Comparison of ENCODE assay signal across 9 mouse cellular contexts in genomic region chr19:4820678-4821303, GRCm38 (mm10). TPM values are rescaled to one million over a fixed set of nuclear protein-coding genes. Genes with fewer than 3 reads are reported as not detected.
DNase-seq lines count a peak whose midpoint lies in the region; ATAC-seq and TF ChIP-seq lines count a peak whose summit lies in the region.
"Had no signal": no experiment of that assay in that cellular context is flagged by ENCODE, and none has a peak within 500 bp of the region (broad histone marks: within the 10 kb centered on the region; RNA-seq: fewer than 3 reads in every experiment).

No protein-coding gene starts in this region.

- H3K36me3 ChIP-seq in forebrain, embryonic 15.5 days: peaks cover 12% of the 10 kb centered on the region
- H3K36me3 ChIP-seq in forebrain, embryonic 10.5 days (replicated peaks): peaks cover 16% of the 10 kb centered on the region
- peaks cover 18% of the 10 kb centered on the region for H3K36me3 ChIP-seq in limb, embryonic 15.5 days
- peaks cover 14% of the 10 kb centered on the region for H3K36me3 ChIP-seq in small intestine, adult 2 months (ENCODE audit: control insufficient read depth, insufficient read depth, low read length)

- no peaks in the 10 kb centered on the region for H3K4me1 ChIP-seq in forebrain, embryonic 15.5 days
- no peaks in the 10 kb centered on the region for H3K4me1 ChIP-seq in forebrain, embryonic 10.5 days
- H3K4me1 ChIP-seq in limb, embryonic 15.5 days: peaks cover 3% of the 10 kb centered on the region; the same call in 1 of the 2 replicates
- peaks cover 12% of the 10 kb centered on the region; the same call in 1 of the 2 replicates for H3K4me1 ChIP-seq in small intestine, adult 2 months (ENCODE audit: control insufficient read depth, insufficient read depth, insufficient read length, low read length)

- no peak overlapping the region for H3K4me3 ChIP-seq in forebrain, embryonic 15.5 days
- no peak overlapping the region for H3K4me3 ChIP-seq in forebrain, embryonic 10.5 days
- H3K4me3 ChIP-seq in limb, embryonic 15.5 days: no peak overlapping the region
- no peak overlapping the region for H3K4me3 ChIP-seq in small intestine, adult 2 months (ENCODE audit: low read depth, low read length)
- H3K4me3 ChIP-seq: erythroblast, embryonic 14.5 days had no signal

- no peaks in the 10 kb centered on the region for H3K9me3 ChIP-seq in forebrain, embryonic 15.5 days
- H3K9me3 ChIP-seq in forebrain, embryonic 10.5 days: peaks cover under 1% of the 10 kb centered on the region; the same call in 1 of the 2 replicates
- H3K9me3 ChIP-seq in limb, embryonic 15.5 days: no peaks in the 10 kb centered on the region

- no peaks in the 10 kb centered on the region for H3K27me3 ChIP-seq in forebrain, embryonic 15.5 days
- H3K27me3 ChIP-seq in forebrain, embryonic 10.5 days (ENCODE audit: poor library complexity, severe bottlenecking): no peaks in the 10 kb centered on the region; the same call in 1 of the 2 replicates
- H3K27me3 ChIP-seq in limb, embryonic 15.5 days: no peaks in the 10 kb centered on the region
- H3K27me3 ChIP-seq in small intestine, adult 2 months (ENCODE audit: control insufficient read depth, insufficient read depth, low read length): no peaks in the 10 kb centered on the region

- TF ChIP-seq POLR2A in small intestine, adult 2 months (IDR thresholded peaks at IDR 0.05; ENCODE audit: low read depth, low read length): no peak

- no peak for TF ChIP-seq CTCF in small intestine, adult 2 months (IDR thresholded peaks at IDR 0.05; ENCODE audit: extremely low read depth, insufficient read length, insufficient replicate concordance, low read depth, low read length)

- no peak overlapping the region for H3K4me2 ChIP-seq in forebrain, embryonic 15.5 days (replicated peaks)
- H3K4me2 ChIP-seq in limb, embryonic 15.5 days: no peak overlapping the region

- H3K9ac ChIP-seq in forebrain, embryonic 15.5 days (replicated peaks): no peak overlapping the region
- no peak overlapping the region for H3K9ac ChIP-seq in limb, embryonic 15.5 days

- DNase-seq in forebrain, embryonic 10.5 days (ENCODE audit: extremely low spot score, low spot score): no peak
- DNase-seq in NIH3T3 (ENCODE audit: low read depth): peak; percentile 56
- peak; percentile 87 for DNase-seq in gastrocnemius, adult 18-20 months (ENCODE audit: low spot score)
- DNase-seq in kidney, adult 9 months: peak; percentile 98
- no peak for DNase-seq in spleen, postnatal 4 days (ENCODE audit: low spot score in 2 of 2)

- 60% methylated on average over 5 of the region's 5 CpGs for WGBS in forebrain, embryonic 15.5 days
- WGBS in forebrain, embryonic 10.5 days: 91% methylated on average over 5 of the region's 5 CpGs
- WGBS in limb, embryonic 15.5 days: 59% methylated on average over 5 of the region's 5 CpGs
- WGBS in small intestine, adult 2 months: 14% methylated on average over 5 of the region's 5 CpGs

- ATAC-seq in forebrain, embryonic 15.5 days (replicated peaks): peak; percentile 67; the same call in 1 of the 2 replicates
- ATAC-seq in limb, embryonic 15.5 days (ENCODE audit: insufficient number of reproducible peaks, low FRiP score, low TSS enrichment, low read depth): peak; percentile 71; the same call in 1 of the 2 replicates

- H3K27ac ChIP-seq in forebrain, embryonic 15.5 days (replicated peaks): no peak overlapping the region
- no peak overlapping the region for H3K27ac ChIP-seq in forebrain, embryonic 10.5 days
- no peak overlapping the region for H3K27ac ChIP-seq in limb, embryonic 15.5 days
- H3K27ac ChIP-seq in small intestine, adult 2 months (ENCODE audit: insufficient read depth, low read depth, low read length): peak overlapping the region; percentile 55; the same call in 1 of the 2 replicates

RNA-seq across cellular contexts. Expression of gene Rbm14, which starts 9.4 kb away (rescaled TPM):
- 81.4 and 84.6 TPM in 2 replicates for polyA plus RNA-seq in forebrain, embryonic 15.5 days (2015; fragmentation: Nextera tagmentation; extraction: Ambion mirVana)
- polyA plus RNA-seq in forebrain, embryonic 10.5 days (2016; fragmentation: Nextera tagmentation; extraction: Ambion mirVana): 137 and 140 TPM in 2 replicates
- total RNA-seq in gastrocnemius, adult 18-20 months (2021): 10 to 100 TPM in 1 of 2 experiments, 1 to 10 TPM in 1; 8.0 to 10.5 TPM
- polyA plus RNA-seq in limb, embryonic 15.5 days (2015; fragmentation: Nextera tagmentation; extraction: Ambion mirVana): 70.3 and 70.7 TPM in 2 replicates
- 38.2 and 65.3 TPM in 2 replicates for polyA plus RNA-seq in small intestine, adult 2 months (2012; rRNA removed)

RNA-seq across cellular contexts. Expression of gene Gm21992, which starts 9.4 kb away (rescaled TPM):
- 31.3 and 43.7 TPM in 2 replicates for polyA plus RNA-seq in forebrain, embryonic 15.5 days (2015; fragmentation: Nextera tagmentation; extraction: Ambion mirVana)
- polyA plus RNA-seq in forebrain, embryonic 10.5 days (2016; fragmentation: Nextera tagmentation; extraction: Ambion mirVana): 34.4 and 35.7 TPM in 2 replicates
- total RNA-seq in gastrocnemius, adult 18-20 months (2021): 10 to 100 TPM in 1 of 2 experiments, 1 to 10 TPM in 1; 6.8 to 12.7 TPM
- polyA plus RNA-seq in limb, embryonic 15.5 days (2015; fragmentation: Nextera tagmentation; extraction: Ambion mirVana): 31.2 and 31.5 TPM in 2 replicates
- 10.0 and 19.1 TPM in 2 replicates for polyA plus RNA-seq in small intestine, adult 2 months (2012; rRNA removed)

RNA-seq across cellular contexts. Expression of gene Ccs, which starts 18.3 kb away (rescaled TPM):
- 36.9 and 39.6 TPM in 2 replicates for polyA plus RNA-seq in forebrain, embryonic 15.5 days (2015; fragmentation: Nextera tagmentation; extraction: Ambion mirVana)
- polyA plus RNA-seq in forebrain, embryonic 10.5 days (2016; fragmentation: Nextera tagmentation; extraction: Ambion mirVana): 40.5 and 47.2 TPM in 2 replicates
- 10 to 100 TPM; 20.0 to 24.1 TPM for total RNA-seq in gastrocnemius, adult 18-20 months (2021)
- polyA plus RNA-seq in limb, embryonic 15.5 days (2015; fragmentation: Nextera tagmentation; extraction: Ambion mirVana): 63.7 and 63.9 TPM in 2 replicates
- 24.8 and 41.9 TPM in 2 replicates for polyA plus RNA-seq in small intestine, adult 2 months (2012; rRNA removed)

RNA-seq across cellular contexts. Expression of gene Ccdc87, which starts 18.4 kb away (rescaled TPM):
- 0.41 and 0.74 TPM in 2 replicates for polyA plus RNA-seq in forebrain, embryonic 15.5 days (2015; fragmentation: Nextera tagmentation; extraction: Ambion mirVana)
- polyA plus RNA-seq in forebrain, embryonic 10.5 days (2016; fragmentation: Nextera tagmentation; extraction: Ambion mirVana): 0.18 TPM in 1 of 2 replicates, not detected in the other
- total RNA-seq in gastrocnemius, adult 18-20 months (2021): not detected
- 0.16 TPM in 1 of 2 replicates, not detected in the other for polyA plus RNA-seq in limb, embryonic 15.5 days (2015; fragmentation: Nextera tagmentation; extraction: Ambion mirVana)
- 0.09 and 0.11 TPM in 2 replicates for polyA plus RNA-seq in small intestine, adult 2 months (2012; rRNA removed)

RNA-seq across cellular contexts. Expression of gene Rbm4, which starts 27.1 kb away (rescaled TPM):
- 93.0 and 114 TPM in 2 replicates for polyA plus RNA-seq in forebrain, embryonic 15.5 days (2015; fragmentation: Nextera tagmentation; extraction: Ambion mirVana)
- 94.2 and 96.7 TPM in 2 replicates for polyA plus RNA-seq in forebrain, embryonic 10.5 days (2016; fragmentation: Nextera tagmentation; extraction: Ambion mirVana)
- total RNA-seq in gastrocnemius, adult 18-20 months (2021): 10 to 100 TPM; 31.4 to 34.8 TPM
- polyA plus RNA-seq in limb, embryonic 15.5 days (2015; fragmentation: Nextera tagmentation; extraction: Ambion mirVana): 60.3 and 63.0 TPM in 2 replicates
- polyA plus RNA-seq in small intestine, adult 2 months (2012; rRNA removed): 27.1 and 33.5 TPM in 2 replicates

Comparison
In these comparisons a context has a peak if more than half of its experiments do, and no peak if none do; other contexts are left out.
1. DNase-seq: peak in NIH3T3 (single experiment), gastrocnemius, adult 18-20 months (single experiment) and kidney, adult 9 months (single experiment); none in forebrain, embryonic 10.5 days (single experiment) and spleen, postnatal 4 days (0 of 2).